Mouse (Mus musculus) G1E (cell line): ENCODE data around the gene Esd.

ENCODE experiments used
- CTCF ChIP-seq: IDR thresholded peaks from 2 replicates; pipeline ENCODE4 v1.5.1; 2012; ENCODE audit warnings: low read depth, low read length, inconsistent platforms, mixed read lengths
- GATA2 ChIP-seq: IDR thresholded peaks from 2 replicates; pipeline ENCODE4 v1.6.1; 2012; ENCODE audit warnings: low read depth, low read length, inconsistent platforms, borderline replicate concordance
- POLR2AphosphoS5 ChIP-seq: IDR thresholded peaks from 2 replicates; pipeline ENCODE4 v1.6.1; 2012; ENCODE audit warnings: low read depth, low read length, inconsistent platforms; ENCODE audit not compliant: insufficient replicate concordance

DNA sequence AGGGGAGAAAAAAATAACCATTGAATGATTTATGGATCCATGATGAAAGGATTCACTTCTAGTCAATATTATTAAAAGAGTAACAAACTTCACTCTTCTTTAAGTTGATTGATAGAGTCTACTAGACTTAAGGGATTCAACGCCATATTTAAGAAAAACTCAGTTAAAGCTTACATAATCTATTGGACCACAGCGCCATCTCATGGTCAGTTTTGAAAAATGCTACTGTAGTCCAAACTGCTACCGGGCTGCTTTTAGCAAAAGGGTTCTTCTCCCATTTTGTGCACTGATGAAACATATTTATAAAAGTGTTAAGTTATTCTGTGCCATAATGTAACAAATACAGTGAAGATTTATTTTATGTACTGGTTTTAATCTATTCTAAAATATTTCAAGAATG lies 23.0 kb upstream of the Esd start:
- TF ChIP-seq CTCF, result no peak
- TF ChIP-seq GATA2, result no peak
- no peak for TF ChIP-seq POLR2AphosphoS5
